Mouse (Mus musculus) hindbrain, embryonic 14.5 days (tissue): ENCODE results near the gene Ltf. TPM values are rescaled to one million over a fixed set of nuclear protein-coding genes. Genes with fewer than 3 reads are reported as not detected.

Experiments used
- ATAC-seq: fragments of 200-750 bp; cut with Nextera tagmentation; 2 replicates; pipeline ENCODE4 v1.8.0; 2017; ENCODE audit warnings: moderate number of reproducible peaks, mild to moderate bottlenecking, moderate TSS enrichment, moderate library complexity; ENCODE audit not compliant: low FRiP score
- DNase-seq: peaks from one replicate; pipeline ENCODE4 v3.0.0-alpha.2; 2015; ENCODE audit warnings: low spot score
- H3K27ac ChIP-seq: fragments of 300-500 bp; sonication (generic); 2 replicates; pipeline ENCODE4 v1.5.1; 2014; ENCODE audit warnings: mild to moderate bottlenecking, moderate library complexity
- H3K27me3 ChIP-seq: fragments of 300-500 bp; sonication (generic); 2 replicates; pipeline ENCODE4 v1.6.1; 2014; ENCODE audit warnings: mild to moderate bottlenecking, low read length, mixed read lengths; ENCODE audit not compliant: control insufficient read depth, insufficient read depth
- H3K36me3 ChIP-seq: fragments of 300-500 bp; sonication (generic); replicated peaks from 2 replicates; pipeline ENCODE4 v1.6.1; 2014; ENCODE audit not compliant: control insufficient read depth, insufficient read depth
- H3K4me1 ChIP-seq: fragments of 300-500 bp; sonication (generic); replicated peaks from 2 replicates; pipeline ENCODE4 v1.6.1; 2014; ENCODE audit warnings: antibody characterized with exemption, low read length, mixed read lengths; ENCODE audit not compliant: control insufficient read depth, insufficient read depth
- H3K4me2 ChIP-seq: fragments of 300-500 bp; sonication (generic); replicated peaks from 2 replicates; pipeline ENCODE4 v1.6.1; 2014; ENCODE audit warnings: mild to moderate bottlenecking, moderate library complexity
- H3K4me3 ChIP-seq: fragments of 300-500 bp; sonication (generic); replicated peaks from 2 replicates; pipeline ENCODE4 v1.5.1; 2014; ENCODE audit warnings: mild to moderate bottlenecking, low read length
- H3K9ac ChIP-seq: fragments of 300-500 bp; sonication (generic); 2 replicates; pipeline ENCODE4 v1.6.1; 2014
- H3K9me3 ChIP-seq: fragments of 300-500 bp; sonication (generic); 2 replicates; pipeline ENCODE4 v1.6.1; 2016; ENCODE audit warnings: low read length; ENCODE audit not compliant: control insufficient read depth
- WGBS: fragments of 180-500 bp; shearing (Covaris S2); extraction: QIAGEN DNeasy Blood & Tissue Kit; methylation state at CpG from one replicate; pipeline ENCODE4 v1.1.7; 2014; 5-methylcytosine and 5-hydroxymethylcytosine counted together
- polyA plus RNA-seq: library from polyadenylated mRNA; unstranded; fragments of >200 nt; fragmentation: Nextera tagmentation; extraction: Ambion mirVana; gene quantifications from 2 replicates; pipeline ENCODE4 v1.2.1, GENCODE M21; 2014

Ltf gene
- polyA plus RNA-seq, 1 experiment from 2014 or later = 1.7 TPM

GRCm38 (mm10) chr9:111087960-111088359 is 68.9 kb downstream of the Ltf start:
- Histone ChIP-seq H3K36me3 (no peaks in the 10 kb centered on the region), H3K27ac (no peak overlapping the region), H3K4me1 (0 out of 2 replicates have a peak, but pooled peaks cover 3% of the 10 kb centered on the region), H3K9ac (no peak overlapping the region), H3K27me3 (no peaks in the 10 kb centered on the region), H3K4me2 (no peak overlapping the region), H3K4me3 (no peak overlapping the region), H3K9me3 (no peaks in the 10 kb centered on the region)
- WGBS = 6% methylated on average over 5 of the region's 5 CpGs
- ATAC-seq (no peak), DNase-seq (no peak)

GRCm38 (mm10) chr9:111088886-111089285 is 69.8 kb downstream of the Ltf start:
- Histone ChIP-seq H3K27me3 (no peaks in the 10 kb centered on the region), H3K9me3 (no peaks in the 10 kb centered on the region), H3K9ac (no peak overlapping the region), H3K36me3 (no peaks in the 10 kb centered on the region), H3K4me1 (0 out of 2 replicates have a peak, but pooled peaks cover 3% of the 10 kb centered on the region), H3K27ac (no peak overlapping the region), H3K4me3 (no peak overlapping the region), H3K4me2 (no peak overlapping the region)
- WGBS = 28% methylated on average over 7 of the region's 7 CpGs
- ATAC-seq (no peak), DNase-seq (no peak)

Other genes with a start within 250 kb of the Ltf start
- not detected in 2 replicates for gene Prss42, start 221.1 kb upstream of the Ltf start, polyA plus RNA-seq
- gene Prss44, start 205.3 kb upstream of the Ltf start, polyA plus RNA-seq = not detected in 2 replicates
- not detected in 2 replicates for gene Prss43, start 192.6 kb upstream of the Ltf start, polyA plus RNA-seq
- gene Prss45, start 184.7 kb upstream of the Ltf start, polyA plus RNA-seq = 0.16 TPM in 1 of 2 replicates, not detected in the other
- gene Prss46, start 174.8 kb upstream of the Ltf start, polyA plus RNA-seq = not detected in 2 replicates
- gene Prss50, start 161.3 kb upstream of the Ltf start, polyA plus RNA-seq = 0.31 TPM in 1 of 2 replicates, not detected in the other
- 1.4 and 1.9 TPM in 2 replicates for gene Als2cl, start 139.4 kb upstream of the Ltf start, polyA plus RNA-seq
- gene Tmie, start 139.2 kb upstream of the Ltf start, polyA plus RNA-seq = 2.3 and 2.4 TPM in 2 replicates
- not detected in 2 replicates for gene Fam240a, start 102.4 kb upstream of the Ltf start, polyA plus RNA-seq
- gene Tdgf1, start 73.1 kb upstream of the Ltf start, polyA plus RNA-seq = 0.14 and 0.40 TPM in 2 replicates
- 0.86 and 1.0 TPM in 2 replicates for gene Lrrc2, start 67.7 kb upstream of the Ltf start, polyA plus RNA-seq
- not detected in 2 replicates for gene Rtp3, start 28.7 kb upstream of the Ltf start, polyA plus RNA-seq
- gene Ccrl2, start 38.2 kb downstream of the Ltf start, polyA plus RNA-seq = 0.97 and 1.3 TPM in 2 replicates
- gene Lrrfip2, start 98.3 kb downstream of the Ltf start, polyA plus RNA-seq = 40.5 and 48.7 TPM in 2 replicates